ENCODE assay signal across 7 mouse cellular contexts in genomic region chr10:85957464-85957950, GRCm38 (mm10). TPM values are rescaled to one million over a fixed set of nuclear protein-coding genes. Genes with fewer than 3 reads are reported as not detected.
DNase-seq lines count a peak whose midpoint lies in the region; ATAC-seq lines count a peak whose summit lies in the region.

Gene Rtcb, minus strand, starts transcription at chr10:85957823.

- H3K4me1 ChIP-seq in embryonic facial prominence, embryonic 12.5 days: 0 out of 2 replicates have a peak, but pooled peaks cover 4% of the 10 kb centered on the region
- H3K4me1 ChIP-seq in limb, embryonic 11.5 days (ENCODE audit: control insufficient read depth, insufficient read depth, low read length): no peaks in the 10 kb centered on the region
- H3K4me1 ChIP-seq in midbrain, embryonic 14.5 days (ENCODE audit: control insufficient read depth, insufficient read depth, low read length): no peaks in the 10 kb centered on the region

- H3K9ac ChIP-seq in embryonic facial prominence, embryonic 12.5 days: peak within 1 kb of the TSS; percentile 88
- H3K9ac ChIP-seq in limb, embryonic 11.5 days (ENCODE audit: low read length): peak within 1 kb of the TSS; percentile 85
- H3K9ac ChIP-seq in midbrain, embryonic 14.5 days (replicated peaks; ENCODE audit: low read length): peak within 1 kb of the TSS; percentile 94

- 1% methylated on average over 38 of the region's 38 CpGs for WGBS in embryonic facial prominence, embryonic 12.5 days
- under 1% methylated on average over 38 of the region's 38 CpGs for WGBS in limb, embryonic 11.5 days
- WGBS in midbrain, embryonic 14.5 days: under 1% methylated on average over 38 of the region's 38 CpGs

- peak within 1 kb of the TSS; percentile 81 for H3K4me2 ChIP-seq in embryonic facial prominence, embryonic 12.5 days (replicated peaks)
- peak within 1 kb of the TSS; percentile 79 for H3K4me2 ChIP-seq in limb, embryonic 11.5 days (ENCODE audit: low read depth, severe bottlenecking)
- H3K4me2 ChIP-seq in midbrain, embryonic 14.5 days (ENCODE audit: low read length): peak within 1 kb of the TSS; percentile 70

- H3K36me3 ChIP-seq in embryonic facial prominence, embryonic 12.5 days: peaks cover 23% of the 10 kb centered on the region
- peaks cover 11% of the 10 kb centered on the region for H3K36me3 ChIP-seq in limb, embryonic 11.5 days (ENCODE audit: control insufficient read depth, insufficient read depth, low read length)
- H3K36me3 ChIP-seq in midbrain, embryonic 14.5 days (ENCODE audit: control insufficient read depth, insufficient read depth, low read length): peaks cover 26% of the 10 kb centered on the region

- ATAC-seq in embryonic facial prominence, embryonic 12.5 days (ENCODE audit: insufficient number of reproducible peaks, insufficient read depth, low FRiP score, low TSS enrichment): peak; percentile 87
- ATAC-seq in limb, embryonic 11.5 days (ENCODE audit: insufficient number of reproducible peaks, low FRiP score, low TSS enrichment, low read depth): peak; percentile 89
- ATAC-seq in midbrain, embryonic 14.5 days (ENCODE audit: low FRiP score, low TSS enrichment): peak; percentile 92

- peak within 1 kb of the TSS; percentile 84 for H3K27ac ChIP-seq in embryonic facial prominence, embryonic 12.5 days
- peak within 1 kb of the TSS; percentile 39; the same call in 1 of the 2 replicates for H3K27ac ChIP-seq in limb, embryonic 11.5 days (replicated peaks; ENCODE audit: low read depth, low read length)
- peak within 1 kb of the TSS; percentile 72; the same call in 1 of the 2 replicates for H3K27ac ChIP-seq in midbrain, embryonic 14.5 days (replicated peaks; ENCODE audit: low read depth, low read length)

- DNase-seq in adrenal gland, postnatal 25 days: peak; percentile 98
- peak; percentile 99 for DNase-seq in heart, adult 11 months
- DNase-seq in kidney, adult 18-20 months: peak; percentile 97
- peak; percentile 97 for DNase-seq in limb, embryonic 11.5 days (ENCODE audit: low spot score)
- DNase-seq in midbrain, embryonic 14.5 days: peak; percentile 98
- peak; percentile 90 to 97 for DNase-seq in spleen, adult 18-20 months

- H3K4me3 ChIP-seq in embryonic facial prominence, embryonic 12.5 days: peak within 1 kb of the TSS; percentile 89
- peak within 1 kb of the TSS; percentile 68 for H3K4me3 ChIP-seq in limb, embryonic 11.5 days (ENCODE audit: low read depth, low read length)
- peak within 1 kb of the TSS; percentile 94 for H3K4me3 ChIP-seq in midbrain, embryonic 14.5 days (replicated peaks; ENCODE audit: low read depth, low read length)

- H3K27me3 ChIP-seq in embryonic facial prominence, embryonic 12.5 days: no peaks in the 10 kb centered on the region
- H3K27me3 ChIP-seq in limb, embryonic 11.5 days (ENCODE audit: control insufficient read depth, insufficient read depth, low read length): no peaks in the 10 kb centered on the region
- H3K27me3 ChIP-seq in midbrain, embryonic 14.5 days (ENCODE audit: control insufficient read depth, insufficient read depth, low read length): no peaks in the 10 kb centered on the region

- no peaks in the 10 kb centered on the region for H3K9me3 ChIP-seq in embryonic facial prominence, embryonic 12.5 days
- no peaks in the 10 kb centered on the region for H3K9me3 ChIP-seq in limb, embryonic 11.5 days (ENCODE audit: control insufficient read depth, low read length)
- H3K9me3 ChIP-seq in midbrain, embryonic 14.5 days (ENCODE audit: control insufficient read depth, low read length): no peaks in the 10 kb centered on the region

RNA-seq across cellular contexts. Expression of gene Rtcb, which starts in this region (rescaled TPM):
- 106 and 127 TPM in 2 replicates for total RNA-seq in adrenal gland, postnatal 25 days (2021)
- polyA plus RNA-seq in embryonic facial prominence, embryonic 12.5 days (2016; fragmentation: Nextera tagmentation; extraction: Ambion mirVana): 215 and 219 TPM in 2 replicates
- polyA plus RNA-seq in limb, embryonic 11.5 days (2014; fragmentation: Nextera tagmentation; extraction: Ambion mirVana): 213 and 215 TPM in 2 replicates
- 169 and 178 TPM in 2 replicates for polyA plus RNA-seq in midbrain, embryonic 14.5 days (2014; fragmentation: Nextera tagmentation; extraction: Ambion mirVana)

Comparison
In these comparisons a context has a peak if more than half of its experiments do, and no peak if none do; other contexts are left out.
1. Peak in every context shown above with its lines: DNase-seq, ATAC-seq, H3K4me3 ChIP-seq and H3K27ac ChIP-seq.